Mouse (Mus musculus) bone marrow, adult 2 months (tissue): ENCODE results near the gene Ppard.

ENCODE experiments used
- CTCF ChIP-seq: fragments of 200-500 bp; IDR thresholded peaks from 2 replicates; pipeline ENCODE4 v1.5.1; 2011; ENCODE audit warnings: low read length, control low read depth; ENCODE audit not compliant: control insufficient read depth, insufficient read depth
- POLR2A ChIP-seq: fragments of 200-500 bp; IDR thresholded peaks from 2 replicates; pipeline ENCODE4 v1.6.1; 2011; ENCODE audit warnings: low read depth, mild to moderate bottlenecking, control low read depth, low read length, borderline replicate concordance; ENCODE audit not compliant: control insufficient read depth

- TF ChIP-seq CTCF, result no peak
- no peak for TF ChIP-seq POLR2A
Measured at GRCm38 (mm10) chr17:28281866-28282441, 49.5 kb downstream of the Ppard start.
